Mouse (Mus musculus): ENCODE data around the gene Gps1. TPM values are rescaled to one million over a fixed set of nuclear protein-coding genes. Genes with fewer than 3 reads are reported as not detected.
A peak's percentile ranks its signal among the peaks of the same experiment; 100 is the strongest.

The Gps1 gene
- total and polyA plus RNA-seq, 3 experiments = 173 to 266 (median 219) TPM

- TF ChIP-seq SMC3 (IDR thresholded peaks at IDR 0.05; ENCODE audit: low read depth, low read length) (peak; percentile 89), EP300 (IDR thresholded peaks at IDR 0.05; ENCODE audit: low read depth in 1 of 2, low read length in 2 of 2) (no peak), CHD1 (IDR thresholded peaks at IDR 0.05; ENCODE audit: low read depth, low read length) (no peak), HCFC1 (IDR thresholded peaks at IDR 0.05; ENCODE audit: low read depth, low read length) (peak; percentile 72), BHLHE40 (IDR thresholded peaks at IDR 0.05; ENCODE audit: borderline replicate concordance, low read depth, low read length) (peak; percentile 18; the same call in 1 of the 2 replicates)
Observed at GRCm38 (mm10) chr11:120800061-120800904, 16.2 kb downstream of the Gps1 start (continued).

GRCm38 (mm10) chr11:120804274-120804673 lies 20.2 kb downstream of the Gps1 start:
- Histone ChIP-seq H3K27me3 (ENCODE audit: control insufficient read depth in 1 of 2, insufficient read depth in 2 of 2, low read length in 2 of 2) (no peaks in the 10 kb centered on the region), H3K4me1 (ENCODE audit: control insufficient read depth in 1 of 2, insufficient read depth in 2 of 2, low read length in 2 of 2) (peaks cover 3 to 5% of the 10 kb centered on the region in 2 experiments; a peak in 3 of 4 replicates), H3K36me3 (ENCODE audit: control insufficient read depth in 1 of 2, insufficient read depth in 2 of 2, low read length in 2 of 2) (peaks cover 4 to 5% of the 10 kb centered on the region in 2 experiments; a peak in 3 of 4 replicates), H3K4me3 (ENCODE audit: control insufficient read depth in 1 of 2, insufficient read depth in 1 of 2, low read depth in 2 of 2, low read length in 2 of 2) (no peak overlapping the region), H3K9ac (ENCODE audit: control insufficient read depth, low read depth, low read length, poor library complexity, severe bottlenecking) (no peak overlapping the region), H3K27ac (ENCODE audit: control insufficient read depth, low read depth, low read length) (no peak overlapping the region), H3K79me2 (ENCODE audit: control insufficient read depth, insufficient read depth, low read length, poor library complexity) (no peaks in the 10 kb centered on the region), H3K9me3 (replicated peaks; ENCODE audit: insufficient read depth, low read length) (no peaks in the 10 kb centered on the region)
- no peak for DNase-seq (ENCODE audit: low read depth, low spot score)
- TF ChIP-seq ZKSCAN1 (IDR thresholded peaks at IDR 0.05; ENCODE audit: low read depth, low read length) (no peak), E2F4 (IDR thresholded peaks at IDR 0.05; ENCODE audit: borderline replicate concordance, low read depth, low read length) (no peak), ZMIZ1 (IDR thresholded peaks at IDR 0.05; ENCODE audit: low read depth, low read length) (0 out of 2 replicates have a peak, but pooled peaks have one; percentile 27), POLR2AphosphoS2 (IDR thresholded peaks at IDR 0.05; ENCODE audit: low read length) (peak; percentile 20; the same call in 1 of the 2 replicates), GATA1 (IDR thresholded peaks at IDR 0.05; ENCODE audit: low read depth, low read length) (no peak), POLR2A (IDR thresholded peaks at IDR 0.05; ENCODE audit: control insufficient read depth in 1 of 2, insufficient read depth in 1 of 2, low read depth in 1 of 2, low read length in 2 of 2, poor library complexity in 1 of 2) (peak in 1 of 2 experiments; percentile 43; a peak in 1 of 4 replicates)

GRCm38 (mm10) chr11:120804769-120805168 lies 20.7 kb downstream of the Gps1 start:
- Histone ChIP-seq H3K27me3 (ENCODE audit: control insufficient read depth in 1 of 2, insufficient read depth in 2 of 2, low read length in 2 of 2) (no peaks in the 10 kb centered on the region), H3K79me2 (ENCODE audit: control insufficient read depth, insufficient read depth, low read length, poor library complexity) (no peaks in the 10 kb centered on the region), H3K4me1 (ENCODE audit: control insufficient read depth in 1 of 2, insufficient read depth in 2 of 2, low read length in 2 of 2) (peaks cover under 1% of the 10 kb centered on the region in 2 experiments; a peak in 2 of 4 replicates), H3K36me3 (ENCODE audit: control insufficient read depth in 1 of 2, insufficient read depth in 2 of 2, low read length in 2 of 2) (peaks cover under 1 to 7% of the 10 kb centered on the region in 2 experiments; a peak in 3 of 4 replicates), H3K4me3 (ENCODE audit: control insufficient read depth in 1 of 2, insufficient read depth in 1 of 2, low read depth in 2 of 2, low read length in 2 of 2) (no peak overlapping the region), H3K9ac (ENCODE audit: control insufficient read depth, low read depth, low read length, poor library complexity, severe bottlenecking) (no peak overlapping the region), H3K27ac (ENCODE audit: control insufficient read depth, low read depth, low read length) (no peak overlapping the region), H3K9me3 (replicated peaks; ENCODE audit: insufficient read depth, low read length) (no peaks in the 10 kb centered on the region)
- TF ChIP-seq POLR2A (IDR thresholded peaks at IDR 0.05; ENCODE audit: control insufficient read depth in 1 of 2, insufficient read depth in 1 of 2, low read depth in 1 of 2, low read length in 2 of 2, poor library complexity in 1 of 2) (0 out of 4 replicates have a peak, but pooled peaks of 1 of the 2 experiments have one; percentile 11), POLR2AphosphoS2 (IDR thresholded peaks at IDR 0.05; ENCODE audit: low read length) (peak; percentile 13), TBP (IDR thresholded peaks at IDR 0.05; ENCODE audit: low read depth, low read length) (no peak), TAL1 (IDR thresholded peaks at IDR 0.05; ENCODE audit: low read length) (no peak), MYB (IDR thresholded peaks at IDR 0.05; ENCODE audit: low read depth, low read length) (no peak), CHD1 (IDR thresholded peaks at IDR 0.05; ENCODE audit: low read depth, low read length) (no peak)
- DNase-seq (ENCODE audit: low read depth, low spot score) = no peak
